Mouse (Mus musculus): ENCODE measurements around the gene Med13l.

GRCm38 (mm10) chr5:118760986-118761385, 200.5 kb downstream of the Med13l start:
- TF ChIP-seq CTCF (IDR thresholded peaks at IDR 0.05; ENCODE audit: low read depth) (no peak), EP300 (IDR thresholded peaks at IDR 0.05; ENCODE audit: low read depth) (no peak)
